Mouse (Mus musculus) bone marrow, adult 2 months (tissue): ENCODE data around the gene Stx4a.

Experiments used
- CTCF ChIP-seq: fragments of 200-500 bp; IDR thresholded peaks from 2 replicates; pipeline ENCODE4 v1.5.1; 2011; ENCODE audit warnings: low read length, control low read depth; ENCODE audit not compliant: control insufficient read depth, insufficient read depth
- POLR2A ChIP-seq: fragments of 200-500 bp; IDR thresholded peaks from 2 replicates; pipeline ENCODE4 v1.6.1; 2011; ENCODE audit warnings: low read depth, mild to moderate bottlenecking, control low read depth, low read length, borderline replicate concordance; ENCODE audit not compliant: control insufficient read depth

DNA sequence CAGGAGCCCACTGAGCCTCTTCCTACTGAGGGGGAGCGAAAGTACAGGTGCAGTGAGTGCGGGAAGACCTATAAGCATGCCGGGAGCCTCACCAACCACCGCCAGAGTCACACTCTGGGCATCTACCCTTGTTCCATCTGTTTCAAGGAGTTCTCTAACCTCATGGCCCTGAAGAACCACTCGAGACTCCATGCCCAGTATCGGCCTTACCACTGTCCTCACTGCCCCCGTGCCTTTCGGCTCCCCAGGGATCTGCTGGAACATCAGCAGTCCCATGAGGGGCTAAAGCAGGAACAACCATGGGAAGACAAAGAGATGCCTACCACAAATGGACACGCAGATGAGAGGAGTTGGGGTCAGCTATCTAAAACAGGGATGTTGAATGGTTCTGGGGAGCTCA lies 55.2 kb downstream of the Stx4a start:
- TF ChIP-seq POLR2A (no peak), CTCF (no peak)
